Mouse (Mus musculus) NIH3T3 (cell line): ENCODE results near the gene Elk4.
A peak's percentile ranks its signal among the peaks of the same experiment; 100 is the strongest.

Source experiments
- DNase-seq: peaks from one replicate; pipeline ENCODE4 v3.0.0-alpha.2; 2012; ENCODE audit warnings: low read depth

The Elk4 gene

DNA sequence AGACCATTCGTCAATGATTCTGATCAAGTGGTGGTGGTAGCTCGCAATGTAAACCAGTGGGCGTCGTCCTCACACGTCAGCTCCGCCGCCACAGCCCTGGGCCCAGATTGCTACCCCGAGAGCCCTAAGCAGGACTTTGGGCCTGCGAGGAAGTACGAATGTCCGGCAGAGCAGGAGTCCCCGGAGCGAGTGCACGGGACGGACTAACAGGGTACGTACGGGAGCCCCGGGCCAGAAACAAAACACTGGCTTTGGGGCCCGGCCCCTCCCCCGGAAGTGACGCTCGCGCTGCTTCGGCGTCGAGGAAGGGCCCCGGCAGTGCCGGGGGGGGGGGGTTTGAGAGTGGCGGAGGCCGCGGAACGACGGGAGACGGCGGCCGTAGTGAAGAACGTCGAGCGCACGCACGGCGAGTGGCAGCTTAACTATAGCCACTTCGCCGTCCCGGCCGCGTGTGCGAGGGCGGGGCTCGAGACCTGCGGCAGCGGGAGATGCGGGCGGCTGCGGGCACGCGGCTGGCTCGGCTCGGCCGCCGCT lies at the start of gene Elk4:
Gene Elk4, plus strand, starts transcription at position 326 of the 534 bp plus-strand sequence.
- DNase-seq: peak; percentile 96

GRCm38 (mm10) chr1:131961004-131961403 lies 46.4 kb upstream of the Elk4 start:
- DNase-seq: no peak

GRCm38 (mm10) chr1:131962606-131963084 lies 44.8 kb upstream of the Elk4 start, which contains the start of gene Slc45a3:
Gene Slc45a3 (plus strand): TSS chr1:131962967.
- DNase-seq: peak; percentile 61

DNA sequence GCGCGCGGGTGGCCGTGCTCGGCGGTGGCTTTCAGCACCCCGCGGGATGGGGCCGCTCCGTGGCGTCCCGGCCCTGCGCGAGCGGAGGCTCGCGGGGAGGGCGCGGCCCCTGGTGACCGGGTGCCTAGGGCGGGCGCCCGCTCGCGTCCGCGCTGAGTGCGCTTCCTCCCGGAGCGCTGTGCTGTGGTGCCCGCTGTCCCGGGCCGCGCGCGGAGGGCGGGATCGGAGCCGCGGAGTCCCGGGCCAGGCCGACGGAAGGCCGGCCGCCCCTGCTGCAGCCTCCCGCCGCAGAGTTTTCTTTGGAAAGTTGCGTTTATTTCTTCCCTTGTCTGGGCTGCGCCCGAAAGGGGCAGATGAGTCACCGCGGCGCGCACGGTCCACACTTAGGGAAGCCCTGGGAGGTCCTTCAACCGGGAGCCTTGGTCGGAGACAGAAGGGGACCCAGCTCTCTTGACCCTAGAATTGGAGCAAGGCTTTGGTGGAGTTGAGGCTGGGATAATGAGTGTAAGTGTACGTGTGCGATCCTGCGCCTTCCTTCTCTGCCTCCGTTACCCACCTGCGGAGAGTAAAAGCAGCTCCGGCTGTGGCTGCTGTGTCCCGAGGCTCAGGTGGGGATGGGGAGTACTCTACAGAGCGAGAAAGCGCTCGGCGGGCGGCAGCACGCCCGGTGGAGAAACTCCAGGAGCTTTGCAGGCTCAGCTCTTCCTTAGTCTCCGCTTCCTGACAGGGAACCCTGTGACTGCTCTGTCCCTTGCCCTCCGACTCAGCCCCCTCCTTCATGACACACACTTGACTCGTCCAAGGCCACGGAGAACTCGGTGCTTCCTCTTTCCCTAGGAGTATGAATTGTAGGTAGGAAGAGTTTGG lies 44.1 kb upstream of the Elk4 start:
- peak; percentile 61 for DNase-seq

DNA sequence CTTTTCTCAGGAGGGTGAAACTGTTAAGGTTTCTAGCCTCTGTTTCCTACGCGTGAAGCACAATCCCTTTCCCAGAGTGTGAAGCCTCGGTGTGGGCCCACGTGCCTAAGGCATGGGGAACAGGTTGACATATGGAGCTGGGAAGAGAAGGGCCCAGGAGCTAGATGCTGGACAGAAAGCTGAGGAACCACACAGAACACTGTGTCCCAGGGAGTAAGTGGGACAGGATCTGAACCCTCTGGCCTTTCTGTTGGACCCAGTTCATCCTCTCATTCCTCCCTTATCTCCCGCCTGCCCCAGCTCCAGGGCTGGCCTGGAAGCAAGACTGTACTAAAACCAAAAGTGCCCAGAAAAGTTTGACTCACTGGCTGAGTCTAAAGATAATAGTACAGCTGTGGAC lies 43.3 kb upstream of the Elk4 start:
- peak; percentile 11 for DNase-seq

DNA sequence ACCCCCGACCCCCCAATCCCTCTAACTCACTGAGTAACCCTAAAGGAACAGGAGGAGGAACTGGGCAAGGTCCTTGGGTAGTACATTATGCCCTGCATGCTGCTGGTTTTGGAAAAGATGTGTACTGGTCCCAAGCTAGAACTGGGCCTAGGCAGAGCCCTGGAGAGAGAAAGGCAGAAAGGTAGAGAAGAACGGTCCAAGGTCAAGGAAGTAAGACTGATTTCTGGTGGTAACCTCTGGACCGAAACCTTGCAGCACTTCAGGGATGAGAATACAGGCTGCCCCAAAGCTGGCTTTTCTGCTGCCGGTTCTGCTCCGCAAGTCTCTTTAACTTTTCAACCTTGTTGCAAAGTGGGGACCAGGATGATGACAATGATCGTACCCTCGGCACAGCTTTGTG lies 42.8 kb upstream of the Elk4 start:
- no peak for DNase-seq

- no peak for DNase-seq
Measured at GRCm38 (mm10) chr1:131965818-131966217, 41.6 kb upstream of the Elk4 start.

- no peak for DNase-seq
Measured at GRCm38 (mm10) chr1:131967336-131967735, 40.1 kb upstream of the Elk4 start.

GRCm38 (mm10) chr1:131968556-131968955 lies 38.9 kb upstream of the Elk4 start:
- no peak for DNase-seq

- DNase-seq: no peak
Measured at GRCm38 (mm10) chr1:131968983-131969382, 38.4 kb upstream of the Elk4 start.

GRCm38 (mm10) chr1:131969825-131970224 lies 37.6 kb upstream of the Elk4 start:
- no peak for DNase-seq

- DNase-seq: no peak
Measured at GRCm38 (mm10) chr1:131970322-131970660, 37.1 kb upstream of the Elk4 start.

GRCm38 (mm10) chr1:131970661-131971520 lies 36.5 kb upstream of the Elk4 start:
- DNase-seq: no peak

GRCm38 (mm10) chr1:131971771-131972497 lies 35.5 kb upstream of the Elk4 start:
- no peak for DNase-seq

GRCm38 (mm10) chr1:131972498-131973334 lies 34.7 kb upstream of the Elk4 start:
- DNase-seq: no peak

DNA sequence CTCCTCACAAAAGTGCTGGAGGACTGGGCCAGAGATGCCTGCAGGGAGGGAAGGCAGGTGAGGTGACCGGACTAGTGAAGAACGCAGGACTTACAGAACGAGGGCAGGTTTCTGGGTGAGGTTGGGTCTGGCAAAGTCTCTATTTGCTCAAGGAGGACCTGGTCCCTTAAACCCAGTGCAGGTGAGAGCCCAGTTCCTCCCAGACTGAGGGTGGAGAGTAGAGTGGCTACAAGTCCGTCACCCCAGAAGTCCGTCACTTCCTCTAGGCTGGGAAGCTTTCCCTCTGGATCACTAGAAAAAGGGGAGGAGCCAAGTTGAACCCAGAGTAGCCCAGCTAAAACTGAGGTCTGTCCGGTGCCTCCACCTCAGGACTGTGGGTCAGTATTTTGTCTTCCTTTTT lies 33.4 kb upstream of the Elk4 start:
- DNase-seq: no peak

- DNase-seq: no peak
Measured at GRCm38 (mm10) chr1:131976886-131977285, 30.5 kb upstream of the Elk4 start.

DNA sequence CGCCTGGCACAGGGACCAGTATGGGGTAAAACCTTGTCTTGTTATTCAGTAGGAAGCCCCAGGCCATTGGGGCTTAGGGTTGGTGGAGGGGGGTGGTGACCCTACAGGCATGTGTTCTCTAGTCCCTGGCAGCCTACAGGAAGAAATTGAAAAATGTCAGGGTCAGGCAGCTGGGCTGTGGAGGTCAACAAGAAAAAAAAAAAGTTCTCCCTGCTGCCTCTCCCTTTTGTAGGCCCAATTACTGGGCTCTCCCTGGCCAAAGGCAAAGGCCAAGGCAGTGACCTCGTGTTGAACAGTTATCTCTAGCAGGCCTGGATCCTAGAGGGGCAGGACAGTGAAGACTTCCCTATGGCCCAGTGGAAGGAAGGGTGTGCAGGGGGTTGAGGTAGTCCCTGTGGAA lies 26.9 kb upstream of the Elk4 start:
- no peak for DNase-seq

DNA sequence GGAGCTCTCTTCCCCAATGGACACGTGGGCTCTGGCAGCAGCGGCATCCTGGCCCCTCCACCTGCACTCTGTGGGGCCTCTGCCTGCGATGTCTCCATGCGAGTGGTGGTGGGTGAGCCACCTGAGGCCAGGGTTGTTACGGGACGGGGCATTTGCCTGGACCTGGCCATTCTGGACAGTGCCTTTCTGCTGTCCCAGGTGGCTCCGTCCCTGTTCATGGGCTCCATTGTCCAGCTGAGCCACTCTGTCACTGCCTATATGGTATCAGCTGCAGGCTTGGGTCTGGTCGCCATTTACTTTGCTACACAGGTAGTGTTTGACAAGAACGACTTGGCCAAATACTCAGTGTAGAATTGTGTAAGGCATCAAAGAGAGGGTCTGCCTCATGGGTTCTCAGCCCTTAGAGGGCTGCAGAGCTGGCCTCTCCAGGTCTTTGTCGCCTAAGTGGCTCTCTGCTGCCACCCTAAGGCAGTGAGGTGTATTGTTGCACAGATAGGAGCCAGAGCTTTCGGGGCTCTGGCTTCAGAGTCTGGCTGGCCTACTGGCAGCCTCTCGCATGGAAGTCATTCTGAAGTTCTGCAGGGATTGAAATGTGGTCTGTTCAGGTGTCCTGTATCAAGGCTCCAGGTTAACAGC lies 25.9 kb upstream of the Elk4 start:
- DNase-seq: peak; percentile 90

GRCm38 (mm10) chr1:131982907-131983306 lies 24.5 kb upstream of the Elk4 start:
- DNase-seq: peak; percentile 87
